Mouse (Mus musculus): ENCODE results near the gene Olfr16.

- no peak for TF ChIP-seq POLR2A (IDR thresholded peaks at IDR 0.05; ENCODE audit: insufficient read depth, low read depth, low read length)
- no peak for TF ChIP-seq CTCF (IDR thresholded peaks at IDR 0.05)
- TF ChIP-seq EP300 (IDR thresholded peaks at IDR 0.05; ENCODE audit: insufficient read depth, low read depth, low read length): no peak
These were observed 10.2 kb downstream of the Olfr16 start for GRCm38 (mm10) chr1:172960452-172960851.

Data from heart, adult 2 months (tissue).